Comparison of ENCODE assay signal across 11 mouse cellular contexts in the genomic region with DNA sequence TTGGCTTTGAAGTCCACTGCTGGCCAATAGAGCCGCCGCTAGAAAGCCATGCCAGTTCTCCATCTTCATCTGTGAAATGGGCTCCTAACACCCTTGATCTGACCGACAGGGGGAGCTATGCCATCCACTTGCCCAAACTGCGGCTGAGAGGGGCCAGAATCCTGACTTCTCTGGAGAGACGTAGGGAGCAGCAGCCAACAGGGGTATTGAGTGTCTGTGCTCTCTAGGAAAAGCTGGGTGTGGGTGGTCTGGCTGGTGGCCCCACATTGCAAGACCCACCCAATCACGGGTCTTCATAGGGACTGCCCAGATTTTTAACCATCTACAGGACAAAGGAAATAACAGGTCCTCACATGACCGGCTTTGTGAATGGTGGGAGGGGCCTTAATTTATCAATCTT.
DNase-seq lines count a peak whose midpoint lies in the region; ATAC-seq and TF ChIP-seq lines count a peak whose summit lies in the region.
"Had no signal": no experiment of that assay in that cellular context is flagged by ENCODE, and none has a peak within 500 bp of the region (broad histone marks: within the 10 kb centered on the region; RNA-seq: fewer than 3 reads in every experiment).

No protein-coding gene starts in this region.

- H3K9me3 ChIP-seq in liver, postnatal 0 days (ENCODE audit: low read length), result no peaks in the 10 kb centered on the region

- 43% methylated on average over 7 of the region's 7 CpGs for WGBS in liver, postnatal 0 days (ENCODE audit: insufficient replicate concordance)

- no peaks in the 10 kb centered on the region for H3K4me1 ChIP-seq in liver, postnatal 0 days (ENCODE audit: insufficient read depth)

- TF ChIP-seq EP300 in liver, postnatal 0 days (IDR thresholded peaks at IDR 0.05; ENCODE audit: low read depth), result no peak

- no peaks in the 10 kb centered on the region for H3K36me3 ChIP-seq in liver, postnatal 0 days (replicated peaks; ENCODE audit: insufficient read depth, low read length)

- H3K9ac ChIP-seq in liver, postnatal 0 days (replicated peaks), result no peak overlapping the region

- H3K4me3 ChIP-seq in layer of hippocampus, adult 2 months, result no peak overlapping the region
- H3K4me3 ChIP-seq in liver, postnatal 0 days (ENCODE audit: low read depth, low read length), result no peak overlapping the region

- no peak overlapping the region for H3K27ac ChIP-seq in layer of hippocampus, adult 2 months
- H3K27ac ChIP-seq in liver, postnatal 0 days (ENCODE audit: low read depth), result no peak overlapping the region

- TF ChIP-seq CTCF in layer of hippocampus, adult 2 months (conservative IDR thresholded peaks at IDR 0.05), result peak; percentile 45
- TF ChIP-seq CTCF in liver, postnatal 0 days (IDR thresholded peaks at IDR 0.05; ENCODE audit: low read depth), result peak; percentile 36; the same call in 1 of the 2 replicates

- H3K27me3 ChIP-seq in liver, postnatal 0 days (ENCODE audit: insufficient read depth, low read length), result no peaks in the 10 kb centered on the region

- DNase-seq in CD4-positive, CD25-positive, alpha-beta regulatory T cell, adult 2 months (ENCODE audit: low read depth, low spot score), result peak; percentile 26
- DNase-seq in layer of hippocampus, adult 2 months (ENCODE audit: low spot score in 2 of 2), result no peak
- no peak for DNase-seq in layer of hippocampus, adult 11-12 months (ENCODE audit: low spot score)
- peak; percentile 97 for DNase-seq in ZHBTc4 (ENCODE audit: low read depth, low spot score)
- no peak for DNase-seq in liver, postnatal 0 days
- no peak for DNase-seq in urinary bladder, adult 2 months (ENCODE audit: low spot score)
- DNase-seq in spleen, adult 18-20 months, result no peak
- DNase-seq: adrenal gland, postnatal 10 days; cerebellum, postnatal 25 days had no signal

- no peak for ATAC-seq in CD4-positive, CD25-positive, alpha-beta regulatory T cell, adult 4 months
- no peak for ATAC-seq in liver, postnatal 0 days
- ATAC-seq: intestine, embryonic 16.5 days had no signal

- H3K4me2 ChIP-seq in liver, postnatal 0 days (ENCODE audit: low read depth, low read length), result no peak overlapping the region

Comparison
In these comparisons a context has a peak if more than half of its experiments do, and no peak if none do; other contexts are left out.
1. DNase-seq: peak in CD4-positive, CD25-positive, alpha-beta regulatory T cell, adult 2 months (single experiment) and ZHBTc4 (single experiment); none in layer of hippocampus, adult 2 months (0 of 2), layer of hippocampus, adult 11-12 months (single experiment), liver, postnatal 0 days (single experiment), urinary bladder, adult 2 months (single experiment) and spleen, adult 18-20 months (0 of 2).